9 mouse cellular contexts compared by ENCODE assay signal in genomic region chr5:145116316-145116715, GRCm38 (mm10). TPM values are rescaled to one million over a fixed set of nuclear protein-coding genes. Genes with fewer than 3 reads are reported as not detected.
DNase-seq lines count a peak whose midpoint lies in the region; ATAC-seq lines count a peak whose summit lies in the region.
"Had no signal": no experiment of that assay in that cellular context is flagged by ENCODE, and none has a peak within 500 bp of the region (broad histone marks: within the 10 kb centered on the region; RNA-seq: fewer than 3 reads in every experiment).

No protein-coding gene starts in this region.

- no peak for ATAC-seq in embryonic facial prominence, embryonic 13.5 days (ENCODE audit: insufficient number of reproducible peaks, insufficient read depth, low FRiP score, low TSS enrichment, low read depth)
- ATAC-seq in liver, embryonic 12.5 days: no peak
- no peak for ATAC-seq in forebrain, embryonic 12.5 days (ENCODE audit: low FRiP score)
- no peak for ATAC-seq in midbrain, embryonic 14.5 days (ENCODE audit: low FRiP score, low TSS enrichment)

- no peak overlapping the region for H3K9ac ChIP-seq in embryonic facial prominence, embryonic 13.5 days
- no peak overlapping the region for H3K9ac ChIP-seq in liver, embryonic 12.5 days
- H3K9ac ChIP-seq in forebrain, embryonic 12.5 days: no peak overlapping the region
- H3K9ac ChIP-seq in midbrain, embryonic 14.5 days (replicated peaks; ENCODE audit: low read length): no peak overlapping the region

- 44% methylated on average over 4 of the region's 4 CpGs for WGBS in embryonic facial prominence, embryonic 13.5 days
- WGBS in liver, embryonic 12.5 days (ENCODE audit: insufficient replicate concordance): 20% methylated on average over 4 of the region's 4 CpGs
- WGBS in forebrain, embryonic 12.5 days: 70% methylated on average over 4 of the region's 4 CpGs
- 64% methylated on average over 4 of the region's 4 CpGs for WGBS in midbrain, embryonic 14.5 days

- peak overlapping the region; percentile 20; the same call in 1 of the 2 replicates for H3K4me2 ChIP-seq in embryonic facial prominence, embryonic 13.5 days
- H3K4me2 ChIP-seq in liver, embryonic 12.5 days: peak overlapping the region; percentile 97
- H3K4me2 ChIP-seq in forebrain, embryonic 12.5 days: no peak overlapping the region
- no peak overlapping the region for H3K4me2 ChIP-seq in midbrain, embryonic 14.5 days (ENCODE audit: low read length)

- H3K27ac ChIP-seq in embryonic facial prominence, embryonic 13.5 days: peak overlapping the region; percentile 55; the same call in 1 of the 2 replicates
- H3K27ac ChIP-seq in liver, embryonic 12.5 days: peak overlapping the region; percentile 72
- H3K27ac ChIP-seq in forebrain, embryonic 12.5 days: no peak overlapping the region
- no peak overlapping the region for H3K27ac ChIP-seq in midbrain, embryonic 14.5 days (replicated peaks; ENCODE audit: low read depth, low read length)

- no peaks in the 10 kb centered on the region for H3K9me3 ChIP-seq in embryonic facial prominence, embryonic 13.5 days
- peaks cover 8% of the 10 kb centered on the region for H3K9me3 ChIP-seq in liver, embryonic 12.5 days (replicated peaks)
- H3K9me3 ChIP-seq in forebrain, embryonic 12.5 days: 0 out of 2 replicates have a peak, but pooled peaks cover 3% of the 10 kb centered on the region
- H3K9me3 ChIP-seq in midbrain, embryonic 14.5 days (ENCODE audit: control insufficient read depth, low read length): no peaks in the 10 kb centered on the region

- no peak overlapping the region for H3K4me3 ChIP-seq in embryonic facial prominence, embryonic 13.5 days
- H3K4me3 ChIP-seq in liver, embryonic 12.5 days: peak overlapping the region; percentile 19; the same call in 1 of the 2 replicates
- H3K4me3 ChIP-seq in forebrain, embryonic 12.5 days (replicated peaks): no peak overlapping the region
- no peak overlapping the region for H3K4me3 ChIP-seq in midbrain, embryonic 14.5 days (replicated peaks; ENCODE audit: low read depth, low read length)

- peaks cover 2% of the 10 kb centered on the region; the same call in 1 of the 2 replicates for H3K36me3 ChIP-seq in embryonic facial prominence, embryonic 13.5 days
- H3K36me3 ChIP-seq in liver, embryonic 12.5 days: peaks cover 26% of the 10 kb centered on the region
- H3K36me3 ChIP-seq in forebrain, embryonic 12.5 days (replicated peaks): no peaks in the 10 kb centered on the region
- no peaks in the 10 kb centered on the region for H3K36me3 ChIP-seq in midbrain, embryonic 14.5 days (ENCODE audit: control insufficient read depth, insufficient read depth, low read length)

- peak; percentile 38 for DNase-seq in right cerebral cortex, adult 18-20 months
- no peak for DNase-seq in right cerebral cortex, adult 2 months (ENCODE audit: low spot score in 2 of 2)
- peak; percentile 73 for DNase-seq in heart, postnatal 4 days
- peak; percentile 84 for DNase-seq in skeletal muscle tissue, adult 2 months (ENCODE audit: low read depth, low spot score)
- no peak for DNase-seq in midbrain, embryonic 14.5 days

- no peaks in the 10 kb centered on the region for H3K27me3 ChIP-seq in embryonic facial prominence, embryonic 13.5 days
- H3K27me3 ChIP-seq in liver, embryonic 12.5 days (replicated peaks): no peaks in the 10 kb centered on the region
- H3K27me3 ChIP-seq in forebrain, embryonic 12.5 days: peaks cover 39% of the 10 kb centered on the region
- H3K27me3 ChIP-seq in midbrain, embryonic 14.5 days (ENCODE audit: control insufficient read depth, insufficient read depth, low read length): peaks cover 15% of the 10 kb centered on the region; the same call in 1 of the 2 replicates

- H3K4me1 ChIP-seq in embryonic facial prominence, embryonic 13.5 days: peaks cover 25% of the 10 kb centered on the region
- peaks cover 50% of the 10 kb centered on the region for H3K4me1 ChIP-seq in liver, embryonic 12.5 days
- H3K4me1 ChIP-seq in forebrain, embryonic 12.5 days: peaks cover 11% of the 10 kb centered on the region; the same call in 1 of the 2 replicates
- H3K4me1 ChIP-seq in midbrain, embryonic 14.5 days (ENCODE audit: control insufficient read depth, insufficient read depth, low read length): 0 out of 2 replicates have a peak, but pooled peaks cover 3% of the 10 kb centered on the region

RNA-seq across cellular contexts. Expression of gene Arpc1b, which starts 2.3 kb away (rescaled TPM):
- polyA plus RNA-seq in embryonic facial prominence, embryonic 13.5 days (2015; fragmentation: Nextera tagmentation; extraction: Ambion mirVana): 177 and 178 TPM in 2 replicates
- 100 to 1,000 TPM; 123 to 125 TPM for total RNA-seq in heart, postnatal 4 days (2021)
- 175 and 180 TPM in 2 replicates for polyA plus RNA-seq in liver, embryonic 12.5 days (2016; fragmentation: Nextera tagmentation; extraction: Ambion mirVana)
- 52.2 and 65.6 TPM in 2 replicates for polyA plus RNA-seq in forebrain, embryonic 12.5 days (2016; fragmentation: Nextera tagmentation; extraction: Ambion mirVana)
- polyA plus RNA-seq in midbrain, embryonic 14.5 days (2014; fragmentation: Nextera tagmentation; extraction: Ambion mirVana): 23.9 and 39.4 TPM in 2 replicates

RNA-seq across cellular contexts. Expression of gene Pdap1, which starts 23.7 kb away (rescaled TPM):
- 128 and 146 TPM in 2 replicates for polyA plus RNA-seq in embryonic facial prominence, embryonic 13.5 days (2015; fragmentation: Nextera tagmentation; extraction: Ambion mirVana)
- total RNA-seq in heart, postnatal 4 days (2021): 10 to 100 TPM; 67.6 to 67.7 TPM
- 78.0 and 80.6 TPM in 2 replicates for polyA plus RNA-seq in liver, embryonic 12.5 days (2016; fragmentation: Nextera tagmentation; extraction: Ambion mirVana)
- 154 and 155 TPM in 2 replicates for polyA plus RNA-seq in forebrain, embryonic 12.5 days (2016; fragmentation: Nextera tagmentation; extraction: Ambion mirVana)
- polyA plus RNA-seq in midbrain, embryonic 14.5 days (2014; fragmentation: Nextera tagmentation; extraction: Ambion mirVana): 101 and 121 TPM in 2 replicates

RNA-seq across cellular contexts. Expression of gene Bud31, which starts 23.8 kb away (rescaled TPM):
- 201 and 225 TPM in 2 replicates for polyA plus RNA-seq in embryonic facial prominence, embryonic 13.5 days (2015; fragmentation: Nextera tagmentation; extraction: Ambion mirVana)
- total RNA-seq in heart, postnatal 4 days (2021): 10 to 100 TPM; 82.7 to 88.9 TPM
- 171 TPM in 2 replicates for polyA plus RNA-seq in liver, embryonic 12.5 days (2016; fragmentation: Nextera tagmentation; extraction: Ambion mirVana)
- polyA plus RNA-seq in forebrain, embryonic 12.5 days (2016; fragmentation: Nextera tagmentation; extraction: Ambion mirVana): 225 and 235 TPM in 2 replicates
- 196 and 205 TPM in 2 replicates for polyA plus RNA-seq in midbrain, embryonic 14.5 days (2014; fragmentation: Nextera tagmentation; extraction: Ambion mirVana)

RNA-seq across cellular contexts. Expression of gene Kpna7, which starts 32.5 kb away (rescaled TPM):
- not detected in 2 replicates for polyA plus RNA-seq in embryonic facial prominence, embryonic 13.5 days (2015; fragmentation: Nextera tagmentation; extraction: Ambion mirVana)
- total RNA-seq in heart, postnatal 4 days (2021): not detected
- polyA plus RNA-seq in liver, embryonic 12.5 days (2016; fragmentation: Nextera tagmentation; extraction: Ambion mirVana): 0.05 TPM in 2 replicates
- polyA plus RNA-seq in forebrain, embryonic 12.5 days (2016; fragmentation: Nextera tagmentation; extraction: Ambion mirVana): not detected in 2 replicates
- polyA plus RNA-seq in midbrain, embryonic 14.5 days (2014; fragmentation: Nextera tagmentation; extraction: Ambion mirVana): not detected in 2 replicates
- polyA plus RNA-seq: embryonic facial prominence, embryonic 11.5 days had no signal

RNA-seq across cellular contexts. Expression of gene Arpc1a, which starts 32.7 kb away (rescaled TPM):
- 144 and 157 TPM in 2 replicates for polyA plus RNA-seq in embryonic facial prominence, embryonic 13.5 days (2015; fragmentation: Nextera tagmentation; extraction: Ambion mirVana)
- 10 to 100 TPM; 71.9 to 78.2 TPM for total RNA-seq in heart, postnatal 4 days (2021)
- polyA plus RNA-seq in liver, embryonic 12.5 days (2016; fragmentation: Nextera tagmentation; extraction: Ambion mirVana): 74.5 and 75.5 TPM in 2 replicates
- 168 and 174 TPM in 2 replicates for polyA plus RNA-seq in forebrain, embryonic 12.5 days (2016; fragmentation: Nextera tagmentation; extraction: Ambion mirVana)
- polyA plus RNA-seq in midbrain, embryonic 14.5 days (2014; fragmentation: Nextera tagmentation; extraction: Ambion mirVana): 268 and 288 TPM in 2 replicates

Comparison
In these comparisons a context has a peak if more than half of its experiments do, and no peak if none do; other contexts are left out.
1. DNase-seq: peak in right cerebral cortex, adult 18-20 months (single experiment), heart, postnatal 4 days (single experiment) and skeletal muscle tissue, adult 2 months (single experiment); none in right cerebral cortex, adult 2 months (0 of 2) and midbrain, embryonic 14.5 days (single experiment).
2. H3K27ac ChIP-seq: peak in embryonic facial prominence, embryonic 13.5 days (single experiment) and liver, embryonic 12.5 days (single experiment); none in forebrain, embryonic 12.5 days (single experiment) and midbrain, embryonic 14.5 days (single experiment).
3. H3K4me2 ChIP-seq: peak in embryonic facial prominence, embryonic 13.5 days (single experiment) and liver, embryonic 12.5 days (single experiment); none in forebrain, embryonic 12.5 days (single experiment) and midbrain, embryonic 14.5 days (single experiment).